Mouse (Mus musculus): Measurements from ENCODE around the gene Phrf1. TPM values are rescaled to one million over a fixed set of nuclear protein-coding genes. Genes with fewer than 3 reads are reported as not detected.
A peak's percentile ranks its signal among the peaks of the same experiment; 100 is the strongest.

Gene Phrf1
- polyA plus RNA-seq, 1 experiment: 99.9 TPM

DNA sequence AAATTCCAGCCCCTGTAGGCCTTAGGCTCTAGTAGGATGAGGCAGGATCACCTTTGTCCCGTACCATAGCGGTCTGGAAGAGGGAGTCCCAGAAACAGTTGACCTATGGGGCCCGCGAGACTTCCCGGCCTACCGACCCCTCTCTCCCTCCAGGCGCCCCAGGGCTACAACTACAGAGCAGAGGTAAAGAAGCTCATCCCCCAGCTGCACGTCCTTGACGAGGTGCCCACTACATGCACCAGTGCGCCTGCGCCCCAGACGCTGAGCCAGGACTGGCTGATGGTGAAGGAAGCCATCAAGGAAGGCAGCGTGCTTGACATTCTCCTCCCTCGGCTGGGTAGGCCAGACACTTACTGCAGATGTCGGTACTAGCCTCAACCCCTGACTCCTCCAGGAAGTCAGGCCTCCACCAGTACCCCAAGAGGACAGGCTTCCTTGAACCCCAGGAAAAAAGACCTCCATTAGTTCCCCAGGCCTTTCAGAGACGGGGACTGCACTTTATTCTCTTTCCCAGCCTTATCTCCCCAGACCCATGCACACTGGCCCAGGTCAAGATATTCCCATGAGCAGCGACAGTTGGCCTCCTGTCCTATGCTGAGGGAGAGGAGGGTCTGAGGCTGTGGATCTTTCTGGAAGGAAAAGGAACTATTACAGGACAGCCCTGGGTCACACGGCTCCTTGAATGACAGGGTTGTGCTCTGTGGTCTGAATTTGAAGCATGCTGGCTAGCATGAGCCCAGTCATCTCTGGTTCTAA is 22.2 kb upstream of the Phrf1 start:
- Histone ChIP-seq H3K4me3 (ENCODE audit: low read depth, low read length) (no peak overlapping the region), H3K36me3 (ENCODE audit: control insufficient read depth, insufficient read depth, low read length, poor library complexity, severe bottlenecking) (no peaks in the 10 kb centered on the region), H3K27ac (ENCODE audit: insufficient read depth, low read length) (no peak overlapping the region), H3K9me3 (replicated peaks; ENCODE audit: control insufficient read depth, insufficient read depth, low read length, poor library complexity, severe bottlenecking) (no peaks in the 10 kb centered on the region), H3K4me1 (ENCODE audit: control insufficient read depth, insufficient read depth, low read length) (no peaks in the 10 kb centered on the region), H3K27me3 (ENCODE audit: control insufficient read depth, insufficient read depth, low read length, poor library complexity, severe bottlenecking) (no peaks in the 10 kb centered on the region), H3K9ac (ENCODE audit: low read depth, poor library complexity, severe bottlenecking) (no peak overlapping the region)
- TF ChIP-seq POLR2A (IDR thresholded peaks at IDR 0.05; ENCODE audit: insufficient read depth, low read length) (no peak), CTCF (IDR thresholded peaks at IDR 0.05; ENCODE audit: low read depth, low read length) (no peak), EP300 (IDR thresholded peaks at IDR 0.05; ENCODE audit: insufficient read depth, low read depth, low read length) (no peak)

DNA sequence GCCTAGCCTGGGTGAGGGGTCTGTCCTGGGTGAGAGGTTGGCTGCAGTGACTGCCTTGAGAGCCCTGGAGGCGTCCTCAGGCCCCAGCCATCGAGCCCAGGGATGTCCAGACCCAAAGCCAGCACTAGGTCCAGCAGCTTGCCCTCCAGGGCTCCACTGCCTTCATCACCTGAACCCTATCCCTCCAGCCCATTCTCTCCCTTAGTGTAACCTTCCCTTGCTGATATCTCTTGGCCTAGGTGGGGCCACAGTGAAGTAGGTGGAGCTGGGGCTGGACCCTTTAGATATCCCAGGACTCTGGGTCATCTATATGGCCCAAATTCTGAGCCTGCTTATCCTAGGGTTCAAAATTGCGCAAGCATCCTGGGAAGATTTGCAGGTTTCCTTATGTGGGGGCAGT is 19.1 kb upstream of the Phrf1 start:
- no peak overlapping the region for H3K9ac ChIP-seq (ENCODE audit: low read depth, poor library complexity, severe bottlenecking)
- no peak overlapping the region for H3K27ac ChIP-seq (ENCODE audit: insufficient read depth, low read length)
- H3K36me3 ChIP-seq (ENCODE audit: control insufficient read depth, insufficient read depth, low read length, poor library complexity, severe bottlenecking): no peaks in the 10 kb centered on the region
- no peaks in the 10 kb centered on the region for H3K9me3 ChIP-seq (replicated peaks; ENCODE audit: control insufficient read depth, insufficient read depth, low read length, poor library complexity, severe bottlenecking)
- no peaks in the 10 kb centered on the region for H3K27me3 ChIP-seq (ENCODE audit: control insufficient read depth, insufficient read depth, low read length, poor library complexity, severe bottlenecking)
- H3K4me3 ChIP-seq (ENCODE audit: low read depth, low read length): no peak overlapping the region
- TF ChIP-seq EP300 (IDR thresholded peaks at IDR 0.05; ENCODE audit: insufficient read depth, low read depth, low read length): no peak
- no peak for TF ChIP-seq CTCF (IDR thresholded peaks at IDR 0.05; ENCODE audit: low read depth, low read length)
- TF ChIP-seq POLR2A (IDR thresholded peaks at IDR 0.05; ENCODE audit: insufficient read depth, low read length): no peak
- peaks cover 4% of the 10 kb centered on the region for H3K4me1 ChIP-seq (ENCODE audit: control insufficient read depth, insufficient read depth, low read length)

- Histone ChIP-seq H3K9me3 (replicated peaks; ENCODE audit: control insufficient read depth, insufficient read depth, low read length, poor library complexity, severe bottlenecking) (no peaks in the 10 kb centered on the region), H3K27me3 (ENCODE audit: control insufficient read depth, insufficient read depth, low read length, poor library complexity, severe bottlenecking) (no peaks in the 10 kb centered on the region), H3K36me3 (ENCODE audit: control insufficient read depth, insufficient read depth, low read length, poor library complexity, severe bottlenecking) (no peaks in the 10 kb centered on the region), H3K4me1 (ENCODE audit: control insufficient read depth, insufficient read depth, low read length) (peaks cover 4% of the 10 kb centered on the region), H3K4me3 (ENCODE audit: low read depth, low read length) (no peak overlapping the region), H3K9ac (ENCODE audit: low read depth, poor library complexity, severe bottlenecking) (no peak overlapping the region), H3K27ac (ENCODE audit: insufficient read depth, low read length) (no peak overlapping the region)
- TF ChIP-seq POLR2A (IDR thresholded peaks at IDR 0.05; ENCODE audit: insufficient read depth, low read length): no peak
- no peak for TF ChIP-seq CTCF (IDR thresholded peaks at IDR 0.05; ENCODE audit: low read depth, low read length)
Observed at GRCm38 (mm10) chr7:141210137-141210536, 18.4 kb upstream of the Phrf1 start.

- no peaks in the 10 kb centered on the region for H3K36me3 ChIP-seq (ENCODE audit: control insufficient read depth, insufficient read depth, low read length, poor library complexity, severe bottlenecking)
- H3K27me3 ChIP-seq (ENCODE audit: control insufficient read depth, insufficient read depth, low read length, poor library complexity, severe bottlenecking): no peaks in the 10 kb centered on the region
- H3K9ac ChIP-seq (ENCODE audit: low read depth, poor library complexity, severe bottlenecking): no peak overlapping the region
- peaks cover 4% of the 10 kb centered on the region for H3K4me1 ChIP-seq (ENCODE audit: control insufficient read depth, insufficient read depth, low read length)
- no peak overlapping the region for H3K27ac ChIP-seq (ENCODE audit: insufficient read depth, low read length)
- no peak overlapping the region for H3K4me3 ChIP-seq (ENCODE audit: low read depth, low read length)
- TF ChIP-seq EP300 (IDR thresholded peaks at IDR 0.05; ENCODE audit: insufficient read depth, low read depth, low read length) (no peak), CTCF (IDR thresholded peaks at IDR 0.05; ENCODE audit: low read depth, low read length) (no peak), POLR2A (IDR thresholded peaks at IDR 0.05; ENCODE audit: insufficient read depth, low read length) (no peak)
- no peaks in the 10 kb centered on the region for H3K9me3 ChIP-seq (replicated peaks; ENCODE audit: control insufficient read depth, insufficient read depth, low read length, poor library complexity, severe bottlenecking)
Observed at GRCm38 (mm10) chr7:141210606-141211131, 17.9 kb upstream of the Phrf1 start.

- 0 out of 2 replicates have a peak, but pooled peaks cover 3% of the 10 kb centered on the region for H3K36me3 ChIP-seq (ENCODE audit: control insufficient read depth, insufficient read depth, low read length, poor library complexity, severe bottlenecking)
- TF ChIP-seq EP300 (IDR thresholded peaks at IDR 0.05; ENCODE audit: insufficient read depth, low read depth, low read length) (no peak), CTCF (IDR thresholded peaks at IDR 0.05; ENCODE audit: low read depth, low read length) (no peak), POLR2A (IDR thresholded peaks at IDR 0.05; ENCODE audit: insufficient read depth, low read length) (no peak)
- peaks cover 4% of the 10 kb centered on the region for H3K4me1 ChIP-seq (ENCODE audit: control insufficient read depth, insufficient read depth, low read length)
- H3K9ac ChIP-seq (ENCODE audit: low read depth, poor library complexity, severe bottlenecking): no peak overlapping the region
- no peak overlapping the region for H3K27ac ChIP-seq (ENCODE audit: insufficient read depth, low read length)
- H3K9me3 ChIP-seq (replicated peaks; ENCODE audit: control insufficient read depth, insufficient read depth, low read length, poor library complexity, severe bottlenecking): no peaks in the 10 kb centered on the region
- H3K4me3 ChIP-seq (ENCODE audit: low read depth, low read length): no peak overlapping the region
- no peaks in the 10 kb centered on the region for H3K27me3 ChIP-seq (ENCODE audit: control insufficient read depth, insufficient read depth, low read length, poor library complexity, severe bottlenecking)
Observed at GRCm38 (mm10) chr7:141213133-141213532, 15.5 kb upstream of the Phrf1 start.

- H3K27me3 ChIP-seq (ENCODE audit: control insufficient read depth, insufficient read depth, low read length, poor library complexity, severe bottlenecking): no peaks in the 10 kb centered on the region
- peaks cover 7% of the 10 kb centered on the region for H3K4me1 ChIP-seq (ENCODE audit: control insufficient read depth, insufficient read depth, low read length)
Observed at GRCm38 (mm10) chr7:141213605-141214235, 14.9 kb upstream of the Phrf1 start, which contains the start of gene Lmntd2. TSS of gene Lmntd2 (minus strand) at chr7:141214080.

More at GRCm38 (mm10) chr7:141213605-141214235, 14.9 kb upstream of the Phrf1 start, which contains the start of gene Lmntd2:
- no peak for TF ChIP-seq EP300 (IDR thresholded peaks at IDR 0.05; ENCODE audit: insufficient read depth, low read depth, low read length)
- TF ChIP-seq CTCF (IDR thresholded peaks at IDR 0.05; ENCODE audit: low read depth, low read length): no peak
- TF ChIP-seq POLR2A (IDR thresholded peaks at IDR 0.05; ENCODE audit: insufficient read depth, low read length): no peak
- H3K4me3 ChIP-seq (ENCODE audit: low read depth, low read length): peak within 1 kb of the TSS; percentile 60
- peak within 1 kb of the TSS; percentile 86 for H3K27ac ChIP-seq (ENCODE audit: insufficient read depth, low read length)
- H3K9ac ChIP-seq (ENCODE audit: low read depth, poor library complexity, severe bottlenecking): peak within 1 kb of the TSS; percentile 28
- 0 out of 2 replicates have a peak, but pooled peaks cover 3% of the 10 kb centered on the region for H3K36me3 ChIP-seq (ENCODE audit: control insufficient read depth, insufficient read depth, low read length, poor library complexity, severe bottlenecking)
- no peaks in the 10 kb centered on the region for H3K9me3 ChIP-seq (replicated peaks; ENCODE audit: control insufficient read depth, insufficient read depth, low read length, poor library complexity, severe bottlenecking)
